Mouse (Mus musculus): Measurements from ENCODE around the gene Trim30b.
"Not testable (repeated sequence)": the region's sequence is repeated elsewhere in the genome, so short reads cannot be mapped to it uniquely, and the experiment has no call there.

The Trim30b gene

GRCm38 (mm10) chr7:104369736-104370414, at the start of gene Trim30b:
Gene Trim30b, minus strand, starts transcription at chr7:104369884.
- peak; percentile 3 to 15 for DNase-seq

DNA sequence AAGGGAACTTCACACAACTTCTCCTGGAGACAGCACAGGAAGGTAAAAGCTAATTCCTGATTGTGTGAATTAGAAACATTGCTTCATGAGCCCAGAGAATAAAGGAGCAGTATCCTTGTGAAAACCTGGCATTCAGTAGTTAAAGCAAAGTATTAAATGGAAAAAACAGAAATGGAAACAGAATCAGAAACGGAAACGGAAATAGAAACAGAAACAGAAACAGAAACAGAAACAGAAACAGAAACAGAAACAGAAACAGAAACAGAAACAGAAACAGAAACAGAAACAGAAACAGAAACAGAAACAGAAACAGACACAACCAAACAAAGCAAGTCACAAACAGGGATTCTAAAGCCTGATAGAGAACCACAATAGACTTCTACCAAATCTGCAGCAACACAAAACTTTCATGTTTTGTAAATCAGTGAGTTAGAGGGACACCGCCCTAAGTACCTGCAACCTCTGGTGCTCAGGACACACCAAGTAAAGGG, 34.8 kb upstream of the Trim30b start:
- no peak for DNase-seq

DNA sequence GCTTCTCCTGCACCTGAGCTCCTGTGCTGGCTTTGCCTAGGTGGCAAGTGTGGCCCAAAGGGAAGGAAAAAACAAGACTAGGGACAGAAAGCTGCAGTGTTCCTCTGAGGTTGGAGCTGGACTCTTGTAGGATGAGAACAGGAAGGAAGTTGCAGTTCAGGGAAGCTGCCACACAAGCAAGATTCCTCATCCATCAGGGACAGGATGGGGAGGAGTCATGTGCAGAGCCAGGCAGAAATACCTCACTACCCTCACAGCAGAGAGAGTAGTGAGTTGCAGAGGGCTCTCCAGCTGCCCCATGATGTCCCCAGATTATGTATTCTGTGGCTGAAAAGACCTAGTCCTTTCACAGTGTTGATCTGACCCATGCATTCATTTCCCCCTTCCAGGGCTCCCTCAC, 31.5 kb upstream of the Trim30b start:
- peak in 1 of 2 experiments; percentile 7 for DNase-seq

GRCm38 (mm10) chr7:104400698-104401097, 31.0 kb upstream of the Trim30b start, which contains the start of gene Trim30c:
Gene Trim30c, minus strand, starts transcription at chr7:104400837.
- no peak for DNase-seq

DNA sequence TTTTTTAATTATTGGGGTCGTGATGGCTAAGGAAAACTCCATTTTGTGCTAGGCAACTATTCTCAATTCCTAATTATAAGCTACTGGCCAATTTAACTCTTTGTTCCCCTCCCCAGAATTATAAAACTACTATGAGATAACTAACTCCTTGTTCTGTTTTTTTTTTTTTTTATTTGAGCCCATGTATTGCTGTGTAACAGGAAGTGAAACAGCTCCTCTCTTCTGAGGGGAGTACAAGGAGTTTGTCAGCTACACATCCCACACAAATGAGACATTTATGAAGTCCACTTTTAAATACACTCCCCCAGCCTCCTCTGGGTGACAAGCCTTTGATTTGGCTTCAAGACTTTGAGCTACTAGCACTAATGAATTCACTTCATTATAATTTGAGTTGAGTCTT, 28.8 kb upstream of the Trim30b start:
- no peak for DNase-seq

DNA sequence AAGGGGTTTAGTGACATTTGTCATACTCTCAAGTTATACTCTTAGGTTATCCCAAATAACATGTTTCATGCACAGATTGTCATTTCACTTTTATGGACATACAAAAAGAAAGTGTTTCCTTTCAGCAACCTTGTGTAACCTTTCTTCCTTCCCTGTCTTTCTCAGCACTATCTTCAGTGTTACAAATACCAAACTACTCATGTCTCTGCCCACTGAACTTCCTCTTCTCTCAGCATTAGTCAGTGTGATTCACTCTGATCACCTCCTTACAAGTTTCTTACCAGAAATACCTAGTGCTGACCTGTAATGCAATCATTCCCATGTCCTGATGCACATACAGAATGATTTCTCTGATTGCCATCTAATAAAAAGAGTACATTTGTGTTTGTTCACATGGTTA, 3.3 kb downstream of the Trim30b start:
- no peak for DNase-seq

- peak in 1 of 2 experiments; percentile 1 for DNase-seq
These were observed 16.1 kb downstream of the Trim30b start for GRCm38 (mm10) chr7:104353600-104353967.

DNA sequence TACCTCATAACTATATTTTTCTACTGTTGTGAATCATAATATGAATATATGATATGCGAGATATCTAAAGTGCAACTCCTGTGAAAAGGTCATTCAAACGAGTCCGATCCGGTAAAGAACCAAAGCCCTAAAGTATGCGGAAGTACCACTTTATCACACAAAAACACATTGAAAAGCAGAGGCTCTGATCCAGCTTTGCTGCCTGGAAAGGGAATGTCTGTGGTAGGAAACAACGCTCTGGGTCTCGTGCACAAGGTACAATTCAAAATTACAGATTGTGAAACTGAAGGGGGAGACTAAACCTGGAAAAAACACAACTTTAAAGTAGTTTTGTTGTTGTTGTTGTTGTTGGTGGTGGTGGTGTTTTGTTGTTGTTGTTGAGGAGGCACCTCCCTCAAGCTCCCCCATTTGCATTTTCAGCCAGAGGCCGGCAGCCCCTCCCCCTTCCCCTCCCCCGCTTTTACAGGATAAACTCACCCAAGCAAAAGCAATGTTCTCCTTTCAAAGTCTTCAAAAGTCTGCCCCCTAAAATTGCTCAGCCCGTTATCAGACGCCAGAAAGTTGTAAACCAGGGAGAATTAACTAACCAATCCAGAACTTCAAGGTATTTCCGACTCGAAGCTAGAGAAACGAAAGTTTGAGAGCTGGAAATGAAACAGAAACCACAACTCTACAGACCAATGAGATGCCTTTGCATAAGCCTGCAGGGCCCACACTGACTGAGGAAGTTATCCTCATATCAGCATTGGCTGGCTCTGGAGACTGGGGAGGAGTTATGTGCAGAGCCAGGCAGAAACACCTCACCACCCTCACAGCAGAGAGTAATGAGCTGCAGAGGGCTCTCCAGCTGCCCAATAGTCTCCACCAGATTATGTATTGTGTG, 16.7 kb downstream of the Trim30b start, which contains the start of gene Trim12c:
Gene Trim12c, minus strand, starts transcription at position 646 of the 883 bp plus-strand sequence.
- DNase-seq: peak; percentile 74 to 85

DNA sequence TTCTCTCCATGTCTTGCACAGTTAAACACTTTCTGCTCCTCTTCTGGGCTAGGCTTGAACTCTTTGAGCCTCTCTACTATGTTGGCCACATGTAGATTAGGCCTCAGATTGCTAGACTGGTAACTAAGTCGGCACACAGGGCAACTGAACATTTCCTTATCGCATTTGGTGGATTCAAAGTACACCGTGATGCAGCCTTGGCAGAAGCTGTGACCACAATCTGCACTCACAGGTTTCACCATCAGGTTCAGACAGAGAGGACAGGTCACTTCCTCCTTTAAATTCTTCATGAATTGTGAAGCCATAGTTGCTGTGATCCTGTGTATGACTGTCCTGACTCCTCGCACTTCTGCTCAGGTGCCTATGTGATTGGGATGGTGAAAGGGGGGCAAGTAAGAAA, 21.6 kb downstream of the Trim30b start:
- DNase-seq: not testable (repeated sequence)

DNA sequence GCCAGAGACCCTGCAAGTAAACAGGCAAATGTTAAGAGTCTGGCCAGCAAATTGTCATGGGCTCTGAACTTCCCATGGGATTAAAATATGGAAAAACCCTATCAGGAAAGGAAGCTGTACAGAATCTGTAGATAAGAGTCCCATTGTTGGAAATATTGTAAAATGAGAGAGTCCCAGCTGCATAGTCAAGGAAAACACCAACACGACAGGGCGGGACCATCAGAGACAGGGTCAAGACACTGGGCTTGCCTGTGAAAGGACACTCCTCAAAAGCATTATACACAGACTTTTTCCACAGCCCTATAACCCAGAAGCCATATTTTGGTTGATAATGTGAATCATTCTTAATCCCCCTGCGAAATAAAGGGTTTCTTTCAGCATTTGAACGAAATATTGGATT, 28.9 kb downstream of the Trim30b start:
- not testable (repeated sequence) for DNase-seq

DNA sequence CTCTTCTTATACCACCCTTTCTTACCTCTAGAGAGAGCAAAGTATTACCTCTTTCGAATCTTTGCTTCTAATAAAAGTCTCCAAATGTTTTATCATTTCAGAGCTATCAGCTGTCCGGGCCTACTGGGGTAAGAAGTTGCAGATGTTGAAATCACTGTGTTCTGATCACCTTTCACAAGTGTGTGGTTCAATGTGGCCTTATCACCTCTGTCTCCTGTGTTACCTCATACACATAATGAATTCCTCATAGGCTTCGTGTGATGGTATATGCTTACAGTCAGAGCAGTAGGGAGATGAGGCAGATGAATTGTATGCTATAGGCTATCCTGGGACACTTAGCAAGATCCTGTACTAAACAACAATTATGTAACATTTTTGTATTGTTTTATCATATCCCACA, 34.1 kb downstream of the Trim30b start:
- not testable (repeated sequence) for DNase-seq

GRCm38 (mm10) chr7:104329171-104329570, 40.5 kb downstream of the Trim30b start, which contains the start of gene Trim34b:
Gene Trim34b, plus strand, starts transcription at chr7:104329471.
- DNase-seq: not testable (repeated sequence)

- no peak for DNase-seq
These were observed 47.7 kb downstream of the Trim30b start for GRCm38 (mm10) chr7:104322028-104322427.

DNA sequence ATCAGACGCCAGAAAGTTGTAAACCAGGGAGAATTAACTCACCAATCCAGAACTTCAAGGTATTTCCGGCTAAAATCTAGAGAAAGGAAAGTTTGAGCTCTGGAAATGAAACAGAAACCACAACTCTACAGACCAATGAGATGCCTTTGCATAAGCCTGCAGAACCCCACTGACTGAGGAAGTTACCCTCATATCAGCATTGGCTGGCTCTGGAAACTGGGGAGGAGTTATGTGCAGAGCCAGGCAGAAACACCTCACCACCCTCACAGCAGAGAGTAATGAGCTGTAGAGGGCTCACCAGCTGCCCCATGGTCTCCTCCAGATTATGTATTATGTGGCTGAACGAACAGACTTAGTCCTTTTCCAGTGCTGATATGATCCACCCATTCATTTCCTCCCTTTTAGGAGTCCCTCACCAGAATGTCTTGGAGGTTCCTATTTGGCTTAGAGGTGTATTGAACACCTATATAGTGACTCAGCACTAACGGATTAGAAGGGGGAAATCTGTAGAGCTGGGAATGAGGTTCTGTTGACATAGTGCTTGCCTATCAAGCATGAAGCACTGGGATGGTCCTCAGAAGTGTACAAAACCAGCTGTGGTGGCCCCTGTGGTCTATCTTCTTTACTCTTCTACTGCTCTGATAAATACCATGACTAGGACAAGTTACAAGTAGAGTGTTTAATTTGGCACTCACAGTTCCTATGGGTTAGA, 54.2 kb downstream of the Trim30b start, which contains the start of gene Trim12a:
Gene Trim12a, minus strand, starts transcription at position 98 of the 712 bp plus-strand sequence.
- DNase-seq: not testable (repeated sequence)

- peak; percentile 1 to 2 for DNase-seq
These were observed 54.8 kb downstream of the Trim30b start for GRCm38 (mm10) chr7:104314796-104315353.

Measured in kidney, adult 8-10 months (tissue).